8 mouse cellular contexts compared by ENCODE assay signal in the genomic region with DNA sequence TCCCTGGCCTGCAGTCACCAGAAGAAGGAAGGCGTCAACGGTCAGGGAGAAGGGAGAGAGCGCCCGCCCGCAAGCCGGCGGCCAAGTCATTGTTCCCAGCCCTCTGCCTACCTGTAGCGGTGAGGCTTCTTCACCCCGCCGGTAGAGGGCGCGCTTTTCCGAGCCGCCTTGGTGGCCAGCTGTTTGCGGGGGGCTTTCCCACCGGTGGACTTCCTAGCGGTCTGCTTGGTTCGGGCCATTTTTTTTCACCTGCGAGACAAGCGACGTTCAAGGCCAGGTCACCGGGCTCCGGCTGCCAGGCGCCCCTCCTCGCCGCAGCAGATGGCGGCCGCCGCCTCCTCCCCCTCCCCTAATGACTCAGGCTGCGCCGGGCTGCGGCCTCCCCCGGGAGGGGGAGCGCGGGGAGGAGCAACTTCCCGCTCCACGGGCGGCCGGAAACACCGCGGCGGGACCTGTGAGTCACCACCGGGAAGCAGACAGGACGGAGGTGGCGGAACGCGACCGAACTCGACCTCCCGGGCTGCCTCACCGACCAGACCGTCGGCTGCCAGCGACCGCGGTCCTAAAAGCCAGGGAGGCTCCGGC. TPM values are rescaled to one million over a fixed set of nuclear protein-coding genes. Genes with fewer than 3 reads are reported as not detected.
DNase-seq lines count a peak whose midpoint lies in the region; ATAC-seq lines count a peak whose summit lies in the region.

No protein-coding gene starts in this region.

- peak overlapping the region; percentile 100 for H3K27ac ChIP-seq in hindbrain, embryonic 13.5 days
- peak overlapping the region; percentile 100 for H3K27ac ChIP-seq in lung, embryonic 16.5 days (ENCODE audit: low read length)

- no peaks in the 10 kb centered on the region for H3K27me3 ChIP-seq in hindbrain, embryonic 13.5 days
- no peaks in the 10 kb centered on the region for H3K27me3 ChIP-seq in lung, embryonic 16.5 days (ENCODE audit: control insufficient read depth, insufficient read depth, low read depth, low read length)

- peak; percentile 71 for ATAC-seq in hindbrain, embryonic 13.5 days (ENCODE audit: low FRiP score)
- peak; percentile 78 for ATAC-seq in lung, embryonic 16.5 days (ENCODE audit: low read depth)

- DNase-seq in Muller cell, postnatal 12 days (ENCODE audit: inconsistent ontology term) = peak; percentile 97
- DNase-seq in cerebellum, adult 18-20 months = peak; percentile 85 to 88
- peak; percentile 68 to 83 for DNase-seq in frontal cortex, adult 2 months (ENCODE audit: extremely low spot score in 1 of 2, low spot score in 1 of 2)
- DNase-seq in layer of hippocampus, postnatal 14 days (ENCODE audit: low spot score in 2 of 2) = peak; percentile 60 to 80
- peak; percentile 77 for DNase-seq in retina, embryonic 14.5 days (ENCODE audit: low spot score)
- DNase-seq in urinary bladder, adult 2 months (ENCODE audit: low spot score) = peak; percentile 97

- H3K9me3 ChIP-seq in hindbrain, embryonic 13.5 days = no peaks in the 10 kb centered on the region
- H3K9me3 ChIP-seq in lung, embryonic 16.5 days (ENCODE audit: control insufficient read depth, low read length) = no peaks in the 10 kb centered on the region

- under 1% methylated on average over 55 of the region's 57 CpGs for WGBS in hindbrain, embryonic 13.5 days
- under 1% methylated on average over 54 of the region's 57 CpGs for WGBS in lung, embryonic 16.5 days

- peak overlapping the region; percentile 100 for H3K9ac ChIP-seq in hindbrain, embryonic 13.5 days
- peak overlapping the region; percentile 100 for H3K9ac ChIP-seq in lung, embryonic 16.5 days (ENCODE audit: low read length)

- peaks cover 21% of the 10 kb centered on the region for H3K36me3 ChIP-seq in hindbrain, embryonic 13.5 days
- peaks cover 14% of the 10 kb centered on the region for H3K36me3 ChIP-seq in lung, embryonic 16.5 days (ENCODE audit: control insufficient read depth, insufficient read depth, low read length)

- H3K4me2 ChIP-seq in hindbrain, embryonic 13.5 days = peak overlapping the region; percentile 86
- H3K4me2 ChIP-seq in lung, embryonic 16.5 days (ENCODE audit: low read depth, low read length) = peak overlapping the region; percentile 50

- H3K4me3 ChIP-seq in hindbrain, embryonic 13.5 days = peak overlapping the region; percentile 96
- peak overlapping the region; percentile 91 for H3K4me3 ChIP-seq in lung, embryonic 16.5 days (ENCODE audit: low read length)

- peaks cover 22% of the 10 kb centered on the region for H3K4me1 ChIP-seq in hindbrain, embryonic 13.5 days (replicated peaks)
- H3K4me1 ChIP-seq in lung, embryonic 16.5 days (replicated peaks; ENCODE audit: control insufficient read depth, insufficient read depth, low read length) = peaks cover 9% of the 10 kb centered on the region

RNA-seq across cellular contexts. Expression of gene H3f3b, which starts 3.9 kb away (rescaled TPM):
- polyA plus RNA-seq in frontal cortex, adult 2 months (2012; rRNA removed) = 347 and 369 TPM in 2 replicates
- polyA plus RNA-seq in hindbrain, embryonic 13.5 days (2015; fragmentation: Nextera tagmentation; extraction: Ambion mirVana) = 2,444 and 2,571 TPM in 2 replicates
- total RNA-seq in layer of hippocampus, postnatal 14 days (2021) = 100 to 1,000 TPM; 338 to 355 TPM
- 1,792 and 1,937 TPM in 2 replicates for polyA plus RNA-seq in lung, embryonic 16.5 days (2015; fragmentation: Nextera tagmentation; extraction: Ambion mirVana)
- 374 and 394 TPM in 2 replicates for polyA plus RNA-seq in urinary bladder, adult 2 months (2012; rRNA removed)

RNA-seq across cellular contexts. Expression of gene Unk, which starts 6.3 kb away (rescaled TPM):
- polyA plus RNA-seq in frontal cortex, adult 2 months (2012; rRNA removed) = 35.4 and 38.1 TPM in 2 replicates
- polyA plus RNA-seq in hindbrain, embryonic 13.5 days (2015; fragmentation: Nextera tagmentation; extraction: Ambion mirVana) = 33.8 and 37.1 TPM in 2 replicates
- 10 to 100 TPM; 22.0 to 25.3 TPM for total RNA-seq in layer of hippocampus, postnatal 14 days (2021)
- polyA plus RNA-seq in lung, embryonic 16.5 days (2015; fragmentation: Nextera tagmentation; extraction: Ambion mirVana) = 37.9 and 41.3 TPM in 2 replicates
- polyA plus RNA-seq in urinary bladder, adult 2 months (2012; rRNA removed) = 23.3 and 23.7 TPM in 2 replicates

RNA-seq across cellular contexts. Expression of gene Galk1, which starts 11.3 kb away (rescaled TPM):
- 17.6 and 19.3 TPM in 2 replicates for polyA plus RNA-seq in frontal cortex, adult 2 months (2012; rRNA removed)
- 64.3 and 65.5 TPM in 2 replicates for polyA plus RNA-seq in hindbrain, embryonic 13.5 days (2015; fragmentation: Nextera tagmentation; extraction: Ambion mirVana)
- 10 to 100 TPM; 14.6 to 16.9 TPM for total RNA-seq in layer of hippocampus, postnatal 14 days (2021)
- polyA plus RNA-seq in lung, embryonic 16.5 days (2015; fragmentation: Nextera tagmentation; extraction: Ambion mirVana) = 188 and 190 TPM in 2 replicates
- 45.4 and 51.7 TPM in 2 replicates for polyA plus RNA-seq in urinary bladder, adult 2 months (2012; rRNA removed)

RNA-seq across cellular contexts. Expression of gene Itgb4, which starts 49.4 kb away (rescaled TPM):
- polyA plus RNA-seq in frontal cortex, adult 2 months (2012; rRNA removed) = 5.7 and 7.2 TPM in 2 replicates
- 0.88 and 1.3 TPM in 2 replicates for polyA plus RNA-seq in hindbrain, embryonic 13.5 days (2015; fragmentation: Nextera tagmentation; extraction: Ambion mirVana)
- total RNA-seq in layer of hippocampus, postnatal 14 days (2021) = 1 to 10 TPM; 1.4 to 2.2 TPM
- 3.4 and 3.8 TPM in 2 replicates for polyA plus RNA-seq in lung, embryonic 16.5 days (2015; fragmentation: Nextera tagmentation; extraction: Ambion mirVana)
- 24.7 and 35.7 TPM in 2 replicates for polyA plus RNA-seq in urinary bladder, adult 2 months (2012; rRNA removed)

RNA-seq across cellular contexts. Expression of gene Unc13d, which starts 53.9 kb away (rescaled TPM):
- 0.84 and 0.90 TPM in 2 replicates for polyA plus RNA-seq in frontal cortex, adult 2 months (2012; rRNA removed)
- polyA plus RNA-seq in hindbrain, embryonic 13.5 days (2015; fragmentation: Nextera tagmentation; extraction: Ambion mirVana) = 1.5 and 2.0 TPM in 2 replicates
- 1 to 10 TPM; 1.3 to 2.1 TPM for total RNA-seq in layer of hippocampus, postnatal 14 days (2021)
- polyA plus RNA-seq in lung, embryonic 16.5 days (2015; fragmentation: Nextera tagmentation; extraction: Ambion mirVana) = 7.2 and 8.9 TPM in 2 replicates
- polyA plus RNA-seq in urinary bladder, adult 2 months (2012; rRNA removed) = 4.5 and 5.6 TPM in 2 replicates

Comparison
In these comparisons a context has a peak if more than half of its experiments do, and no peak if none do; other contexts are left out.
1. Peak in every context shown above with its lines: DNase-seq, ATAC-seq, H3K4me3 ChIP-seq and H3K27ac ChIP-seq.